In the genomic region with DNA sequence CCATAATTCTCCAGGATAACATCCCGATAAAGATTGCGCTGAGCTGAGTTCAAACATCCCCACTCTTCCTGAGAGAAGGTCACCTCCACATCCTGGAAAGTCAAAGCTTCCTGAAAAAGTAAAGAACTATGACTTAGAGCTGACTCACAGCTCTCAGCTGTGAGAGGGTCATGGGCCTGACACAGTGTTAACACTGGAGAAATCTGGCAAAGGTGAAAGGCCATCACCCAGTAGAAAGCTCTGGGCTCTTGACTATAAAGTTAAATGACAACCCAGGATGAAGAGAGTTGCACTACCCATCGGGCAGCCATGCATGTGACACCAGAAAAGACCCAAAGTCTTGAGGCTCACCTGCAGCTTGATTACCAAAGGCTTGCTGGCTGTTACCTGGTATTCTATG, we compare ENCODE assay signal across 20 mouse cellular contexts. TPM values are rescaled to one million over a fixed set of nuclear protein-coding genes. Genes with fewer than 3 reads are reported as not detected.
"Had no signal": no experiment of that assay in that cellular context is flagged by ENCODE, and none has a peak within 500 bp of the region (broad histone marks: within the 10 kb centered on the region; RNA-seq: fewer than 3 reads in every experiment).

No protein-coding gene starts in this region.

- DNase-seq: retina, postnatal 1 day; right cerebral cortex, adult 18-20 months; right cerebral cortex, postnatal 14 days; right cerebral cortex, postnatal 25 days; right cerebral cortex, postnatal 4 days; spleen, adult 18-20 months; thymus, adult 18-20 months; thymus, adult 2 months; thymus, postnatal 14 days; thymus, postnatal 25 days; thymus, postnatal 36 days; thymus, postnatal 4 days had no signal

- H3K4me1 ChIP-seq: neural tube, embryonic 13.5 days; stomach, embryonic 15.5 days had no signal

- H3K27ac ChIP-seq: neural tube, embryonic 13.5 days; neural tube, embryonic 15.5 days; stomach, embryonic 15.5 days; stomach, postnatal 0 days had no signal

- H3K27me3 ChIP-seq: neural tube, embryonic 13.5 days; neural tube, embryonic 15.5 days; stomach, embryonic 15.5 days had no signal

- H3K4me3 ChIP-seq: neural tube, embryonic 13.5 days; neural tube, embryonic 15.5 days; stomach, embryonic 15.5 days had no signal

- H3K9ac ChIP-seq: neural tube, embryonic 13.5 days; neural tube, embryonic 15.5 days; stomach, embryonic 15.5 days had no signal

RNA-seq across cellular contexts. Expression of a gene that starts 12.9 kb away (rescaled TPM):
- polyA plus RNA-seq: neural tube, embryonic 13.5 days; small intestine, adult 2 months; spleen, adult 2 months; thymus, adult 2 months; thymus, postnatal 0 days; urinary bladder, adult 2 months had no signal
